Mouse (Mus musculus): ENCODE data around the gene Wdr37. TPM values are rescaled to one million over a fixed set of nuclear protein-coding genes. Genes with fewer than 3 reads are reported as not detected.
"Not testable (repeated sequence)": the region's sequence is repeated elsewhere in the genome, so short reads cannot be mapped to it uniquely, and the experiment has no call there.

The Wdr37 gene
- total RNA-seq, 2 experiments from 2014 or later = 26.2 to 27.0 TPM

- no peak for DNase-seq
- intact Hi-C loops (cut with DNase I) = no loop called here
Observed at GRCm38 (mm10) chr13:8842273-8842672, 29.4 kb downstream of the Wdr37 start.

DNA sequence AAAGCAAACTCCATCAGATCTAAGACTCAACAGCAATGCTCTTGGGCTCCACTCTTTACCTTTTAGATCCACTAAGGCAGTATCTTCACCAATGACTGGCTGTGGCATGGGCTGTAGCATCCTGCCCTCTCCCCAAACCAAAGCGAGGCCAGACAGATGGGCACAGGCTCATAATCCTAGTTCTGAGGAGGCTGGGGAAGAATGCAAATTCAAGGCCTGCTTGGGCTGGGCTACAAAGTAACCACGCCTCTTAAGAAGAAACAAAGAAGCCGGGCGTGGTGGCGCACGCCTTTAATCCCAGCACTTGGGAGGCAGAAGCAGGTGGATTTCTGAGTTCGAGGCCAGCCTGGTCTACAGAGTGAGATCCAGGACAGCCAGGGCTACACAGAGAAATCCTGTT lies 29.9 kb downstream of the Wdr37 start:
- intact Hi-C loops (cut with DNase I); DNase-seq: not testable (repeated sequence)

GRCm38 (mm10) chr13:8840941-8841340 lies 30.8 kb downstream of the Wdr37 start:
- DNase-seq = no peak
- intact Hi-C loops (cut with DNase I) = no loop called here

GRCm38 (mm10) chr13:8839937-8840336 lies 31.8 kb downstream of the Wdr37 start:
- intact Hi-C loops (cut with DNase I) = no loop called here
- no peak for DNase-seq

- intact Hi-C loops (cut with DNase I) = no loop called here
- DNase-seq = no peak
Observed at GRCm38 (mm10) chr13:8839111-8839510, 32.6 kb downstream of the Wdr37 start.

DNA sequence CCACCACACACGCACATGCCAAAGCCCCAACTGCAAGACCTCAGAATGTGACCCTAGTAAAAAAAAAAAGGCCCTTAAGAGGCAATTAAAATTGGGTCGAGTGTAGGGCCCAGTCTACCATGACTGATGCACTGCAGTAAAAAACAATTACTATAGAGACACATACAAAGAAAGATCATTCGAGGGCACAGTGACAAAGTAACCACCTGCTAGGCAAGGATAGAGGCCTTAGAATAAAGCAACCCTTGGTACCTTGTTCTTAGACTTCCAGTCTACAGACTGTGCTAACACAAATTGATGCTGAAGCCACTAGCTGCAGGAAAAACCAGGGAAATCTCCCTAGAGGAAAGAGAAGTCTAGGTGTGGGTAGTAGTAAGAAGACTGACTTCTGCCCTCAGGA lies 33.3 kb downstream of the Wdr37 start:
- intact Hi-C loops (cut with DNase I) = no loop called here
- no peak for DNase-seq

GRCm38 (mm10) chr13:8834573-8834972 lies 37.1 kb downstream of the Wdr37 start:
- no peak for DNase-seq
- intact Hi-C loops (cut with DNase I) = no loop called here

DNA sequence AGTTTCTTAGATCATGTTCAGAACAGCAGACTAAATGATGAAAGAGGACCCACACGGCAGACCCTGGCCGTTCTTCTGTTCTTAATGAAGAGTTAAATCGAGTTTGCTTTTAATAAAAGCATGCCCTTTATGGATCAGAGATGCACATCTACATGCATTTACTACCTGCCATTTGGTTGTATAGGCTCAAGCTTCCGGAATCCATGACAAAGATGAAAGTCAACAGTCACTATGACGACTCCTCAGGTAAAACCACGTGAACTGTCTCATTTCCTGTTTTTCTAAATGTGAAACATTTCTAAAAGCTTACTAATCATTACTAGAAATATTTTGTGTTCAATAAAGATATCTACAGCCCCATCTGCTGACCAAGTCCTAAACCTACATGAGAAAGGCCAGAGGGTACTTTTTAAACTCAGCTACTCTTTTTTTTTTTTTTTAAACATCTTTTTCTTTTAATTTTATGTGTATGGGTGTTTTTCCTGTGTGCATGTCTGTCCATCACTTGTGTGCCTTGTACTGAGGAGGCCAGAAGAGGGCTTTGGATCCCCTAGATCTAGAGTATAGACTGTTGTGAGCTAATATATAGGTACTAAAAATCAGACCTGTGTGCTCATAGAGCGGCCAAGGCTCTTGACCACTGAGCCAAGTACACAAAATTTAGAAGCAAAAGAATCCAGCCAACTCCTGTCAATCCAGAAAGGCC lies 40.0 kb downstream of the Wdr37 start:
- intact Hi-C loops (cut with DNase I) = no loop called here
- no peak for DNase-seq

DNA sequence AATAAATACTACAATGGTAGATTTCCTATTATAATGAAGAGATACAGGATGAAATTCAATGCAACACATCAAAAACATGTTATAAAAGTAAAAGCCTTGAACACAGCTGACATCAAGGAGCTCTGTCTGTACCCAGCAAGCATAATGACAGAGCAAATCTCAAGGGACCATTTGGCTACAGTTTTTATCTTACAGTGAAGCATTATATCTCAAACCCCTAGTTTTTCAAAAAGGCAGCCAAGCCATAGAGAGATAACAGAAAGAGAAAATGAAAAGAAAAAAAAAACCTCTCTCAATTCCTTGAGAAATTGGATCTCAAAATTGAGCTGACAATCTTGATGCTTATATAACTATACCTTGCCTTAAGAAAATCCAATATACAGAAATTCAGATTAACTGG lies 41.0 kb downstream of the Wdr37 start:
- intact Hi-C loops (cut with DNase I) = no loop called here
- no peak for DNase-seq

DNA sequence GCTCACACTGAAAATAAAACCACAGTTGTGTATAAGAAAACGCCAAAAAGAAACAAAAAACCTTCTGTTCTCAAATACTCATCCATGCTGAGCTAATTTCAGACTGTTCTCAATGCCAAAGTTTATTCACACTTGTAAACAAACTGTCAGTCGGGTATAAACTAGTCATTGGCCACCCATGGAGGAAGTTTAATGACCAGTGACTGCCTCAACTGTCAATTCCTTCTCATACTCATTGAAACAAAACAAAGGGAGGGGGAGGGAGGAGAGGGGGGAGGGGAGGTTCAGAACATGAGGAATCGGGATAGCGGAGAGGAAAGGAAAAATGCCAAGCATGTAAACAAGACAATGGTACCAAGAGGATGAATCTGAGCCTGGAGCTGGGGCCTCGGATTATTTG lies 41.9 kb downstream of the Wdr37 start:
- intact Hi-C loops (cut with DNase I) = no loop called here
- DNase-seq = no peak

DNA sequence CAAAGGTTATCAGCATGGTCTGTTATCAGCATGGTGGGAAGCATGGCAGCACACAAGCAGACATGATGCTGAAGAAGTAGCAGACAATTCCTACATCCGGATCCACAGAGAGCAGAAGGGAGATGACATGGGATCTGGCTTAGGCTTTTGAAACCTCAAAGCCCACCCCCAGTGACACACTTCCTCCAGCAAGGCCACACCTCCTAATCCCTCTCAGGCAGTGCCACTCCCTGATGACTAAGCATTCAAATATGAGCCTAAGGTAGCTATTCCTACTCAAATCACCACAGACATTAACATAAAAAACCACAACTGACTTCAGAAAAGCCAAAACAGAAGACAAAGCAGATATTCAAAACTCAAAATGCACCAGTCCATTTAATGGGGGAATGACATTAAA lies 42.8 kb downstream of the Wdr37 start:
- intact Hi-C loops (cut with DNase I) = no loop called here
- no peak for DNase-seq

GRCm38 (mm10) chr13:8823546-8823945 lies 48.2 kb downstream of the Wdr37 start:
- intact Hi-C loops (cut with DNase I) = no loop called here
- DNase-seq = no peak

DNA sequence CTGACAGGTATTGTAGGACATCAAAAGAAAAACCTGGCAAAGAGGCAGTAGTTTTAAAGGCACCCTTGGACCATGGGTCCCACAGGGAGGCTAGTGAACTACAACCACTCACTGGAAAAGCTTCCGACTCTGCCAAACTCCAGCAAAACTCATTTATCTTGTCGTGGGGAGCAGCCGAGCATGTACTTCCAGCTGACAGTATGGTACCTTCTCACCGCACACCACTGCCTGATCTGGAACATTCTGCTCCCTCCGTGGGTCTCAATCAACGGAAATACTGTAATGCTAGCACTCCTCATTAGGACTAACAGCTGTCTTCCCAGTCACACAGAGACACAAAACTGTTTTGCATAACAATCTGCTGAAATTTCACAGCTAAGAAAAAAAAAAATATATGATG lies 48.6 kb downstream of the Wdr37 start:
- no peak for DNase-seq
- intact Hi-C loops (cut with DNase I) = no loop called here

DNA sequence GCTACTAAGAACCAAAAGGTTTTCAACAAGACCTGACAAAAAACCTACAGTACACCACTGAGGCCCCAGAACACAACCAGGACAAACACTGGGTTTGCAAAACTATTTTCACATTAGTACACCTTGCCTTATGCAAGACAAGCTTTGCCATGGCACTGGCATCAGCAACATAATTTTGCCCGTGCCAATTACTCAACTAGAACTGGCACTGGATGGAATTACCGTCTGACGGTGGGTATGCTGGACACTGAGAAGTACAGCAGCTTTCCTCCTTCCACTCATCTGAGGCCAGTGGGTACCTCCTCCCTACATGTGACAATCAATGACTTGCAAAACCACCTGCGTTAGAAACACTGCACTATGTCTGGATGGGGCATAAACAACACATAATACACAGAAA lies 49.5 kb downstream of the Wdr37 start:
- intact Hi-C loops (cut with DNase I) = no loop called here
- no peak for DNase-seq

- intact Hi-C loops (cut with DNase I) = no loop called here
- no peak for DNase-seq
Observed at GRCm38 (mm10) chr13:8805931-8806330, 65.8 kb downstream of the Wdr37 start.

DNA sequence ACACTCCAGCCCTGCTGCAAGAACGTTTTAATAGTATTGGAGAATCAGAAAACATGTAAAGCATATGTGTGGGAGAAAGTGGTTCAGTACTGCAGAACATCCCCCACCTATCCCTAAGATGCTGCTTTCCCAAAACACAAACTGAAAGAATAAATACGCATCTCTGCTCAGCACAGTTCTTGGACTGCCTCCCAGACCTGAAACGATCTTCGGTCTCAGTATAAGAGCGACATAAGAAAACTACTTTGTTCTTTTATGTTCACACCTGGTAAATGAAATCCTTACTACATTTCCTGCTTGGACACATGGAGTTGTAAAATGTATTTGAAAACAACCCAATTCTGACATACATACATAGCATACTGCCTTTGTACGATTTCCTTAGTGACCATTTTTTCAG lies 71.1 kb downstream of the Wdr37 start:
- intact Hi-C loops (cut with DNase I) = no loop called here
- DNase-seq = no peak

DNA sequence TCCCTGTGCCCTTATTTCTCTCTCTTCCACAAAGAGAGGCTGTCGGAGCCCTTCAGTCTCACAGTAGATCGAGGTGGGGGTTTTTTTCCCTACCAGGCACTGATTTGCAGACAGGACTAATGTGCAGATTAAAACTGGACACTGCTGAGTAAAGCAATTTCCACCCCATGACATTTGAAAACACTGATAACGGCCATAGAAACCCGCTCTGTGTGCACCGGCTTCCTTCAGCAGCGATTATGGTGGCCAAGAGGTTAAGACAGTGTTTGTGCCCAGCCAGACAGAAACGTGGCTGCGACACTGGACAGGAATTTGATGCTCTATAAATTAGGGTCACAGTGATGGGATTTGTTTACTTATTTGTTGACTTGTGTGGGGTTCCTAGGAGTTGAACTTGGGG lies 78.5 kb downstream of the Wdr37 start:
- intact Hi-C loops (cut with DNase I) = no loop called here
- DNase-seq = no peak

GRCm38 (mm10) chr13:8785185-8785584 lies 86.5 kb downstream of the Wdr37 start:
- intact Hi-C loops (cut with DNase I) = no loop called here

DNA sequence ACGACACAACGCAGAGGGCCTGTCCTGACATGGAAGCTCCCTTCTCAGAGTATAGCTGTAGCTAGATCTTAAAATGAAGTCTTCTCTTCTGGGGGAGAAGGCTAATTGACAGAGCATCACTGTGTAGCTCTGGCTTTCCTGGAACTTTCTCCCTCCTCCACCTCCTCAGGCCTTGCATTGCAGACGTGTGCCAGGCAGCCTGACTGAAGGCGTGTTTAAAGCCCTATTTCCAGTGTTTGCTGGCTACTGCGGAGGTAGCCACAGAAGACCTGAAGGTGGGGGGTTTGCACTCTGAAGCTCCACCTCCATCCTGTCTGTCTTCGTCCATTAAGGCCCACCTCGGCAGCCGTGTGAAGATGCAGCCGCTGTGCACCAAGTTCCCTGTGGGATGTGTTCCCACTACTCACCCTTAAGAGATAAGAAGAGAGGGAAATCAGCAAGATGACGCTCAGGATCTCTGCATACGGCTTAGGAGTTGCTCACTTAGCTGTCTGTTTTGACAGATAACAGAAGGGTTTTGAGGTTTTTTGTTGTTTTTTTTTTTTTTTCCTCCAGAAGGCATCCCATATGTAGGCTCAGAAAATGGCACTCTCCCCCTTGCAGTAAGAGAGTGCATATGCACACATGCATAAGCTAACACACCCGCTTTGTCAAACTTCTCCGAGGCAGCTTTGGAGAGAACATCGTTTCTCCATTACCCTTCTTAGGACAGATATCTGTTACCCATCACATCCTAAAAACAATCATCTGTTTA lies 87.2 kb downstream of the Wdr37 start:
- intact Hi-C loops (cut with DNase I) = no loop called here

More at GRCm38 (mm10) chr13:8785185-8785584, 86.5 kb downstream of the Wdr37 start:
- peak in 1 of 2 experiments; percentile 8 for DNase-seq

GRCm38 (mm10) chr13:8783686-8784307 lies 87.9 kb downstream of the Wdr37 start:
- intact Hi-C loops (cut with DNase I) = no loop called here
- no peak for DNase-seq

More for the DNA sequence above, 87.2 kb downstream of the Wdr37 start:
- DNase-seq = no peak

GRCm38 (mm10) chr13:8782636-8783035 lies 89.1 kb downstream of the Wdr37 start:
- intact Hi-C loops (cut with DNase I) = no loop called here

DNA sequence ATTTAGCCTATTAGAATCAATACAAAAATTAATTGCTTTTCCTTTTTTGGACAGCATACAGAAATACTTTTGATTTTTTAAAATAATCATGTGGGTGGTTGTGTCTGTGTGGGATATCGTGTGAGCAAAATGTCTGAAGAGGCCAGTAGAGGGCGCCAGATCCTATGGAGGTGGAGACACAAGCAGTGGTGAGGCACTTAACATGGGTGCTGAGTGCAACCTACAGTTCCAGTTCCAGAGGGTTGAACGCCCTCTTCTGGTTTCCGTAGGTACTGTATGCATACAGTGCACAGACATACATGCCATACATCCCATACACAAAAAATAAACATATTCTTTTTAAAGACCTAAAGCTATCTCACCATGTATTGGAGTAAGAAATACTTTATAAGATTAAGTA lies 91.3 kb downstream of the Wdr37 start:
- intact Hi-C loops (cut with DNase I) = no loop called here
- peak in 1 of 2 experiments; percentile 9 for DNase-seq

More at GRCm38 (mm10) chr13:8782636-8783035, 89.1 kb downstream of the Wdr37 start:
- DNase-seq = no peak

All from gastrocnemius, postnatal 36 days (tissue).